Mouse (Mus musculus): ENCODE measurements around the gene P2rx3. TPM values are rescaled to one million over a fixed set of nuclear protein-coding genes. Genes with fewer than 3 reads are reported as not detected.

The P2rx3 gene
- total RNA-seq, 2 experiments from 2014 or later = 0.26 to 0.42 TPM

- intact Hi-C loops (cut with DNase I) = no loop called here
- DNase-seq (ENCODE audit: low spot score) = no peak
Observed at GRCm38 (mm10) chr2:85047081-85047480, 9.8 kb upstream of the P2rx3 start.

- intact Hi-C loops (cut with DNase I) = no loop called here
Observed at GRCm38 (mm10) chr2:85046222-85046621, 9.0 kb upstream of the P2rx3 start.

GRCm38 (mm10) chr2:85043623-85044022 is 6.4 kb upstream of the P2rx3 start:
- no peak for DNase-seq (ENCODE audit: low spot score)
- intact Hi-C loops (cut with DNase I) = no loop called here

More at GRCm38 (mm10) chr2:85046222-85046621, 9.0 kb upstream of the P2rx3 start:
- no peak for DNase-seq (ENCODE audit: low spot score)

DNA sequence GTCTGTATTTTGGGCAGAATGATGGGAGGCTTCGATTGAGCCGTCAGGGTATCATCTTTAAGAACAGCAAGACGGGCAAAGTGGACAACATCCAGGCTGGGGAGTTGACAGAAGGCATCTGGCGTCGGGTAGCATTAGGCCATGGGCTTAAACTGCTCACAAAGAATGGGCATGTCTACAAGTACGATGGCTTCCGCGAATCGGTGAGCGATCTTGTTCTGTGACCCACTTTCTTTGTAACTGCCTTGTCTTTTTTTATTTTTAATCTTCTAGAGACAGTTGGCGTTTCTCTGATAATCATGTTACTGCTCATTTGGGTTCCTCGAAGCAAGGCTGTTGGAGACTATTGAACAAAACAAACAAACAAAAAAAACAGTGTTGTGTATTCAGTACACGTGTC is 1.1 kb upstream of the P2rx3 start:
- intact Hi-C loops (cut with DNase I) = no loop called here

DNA sequence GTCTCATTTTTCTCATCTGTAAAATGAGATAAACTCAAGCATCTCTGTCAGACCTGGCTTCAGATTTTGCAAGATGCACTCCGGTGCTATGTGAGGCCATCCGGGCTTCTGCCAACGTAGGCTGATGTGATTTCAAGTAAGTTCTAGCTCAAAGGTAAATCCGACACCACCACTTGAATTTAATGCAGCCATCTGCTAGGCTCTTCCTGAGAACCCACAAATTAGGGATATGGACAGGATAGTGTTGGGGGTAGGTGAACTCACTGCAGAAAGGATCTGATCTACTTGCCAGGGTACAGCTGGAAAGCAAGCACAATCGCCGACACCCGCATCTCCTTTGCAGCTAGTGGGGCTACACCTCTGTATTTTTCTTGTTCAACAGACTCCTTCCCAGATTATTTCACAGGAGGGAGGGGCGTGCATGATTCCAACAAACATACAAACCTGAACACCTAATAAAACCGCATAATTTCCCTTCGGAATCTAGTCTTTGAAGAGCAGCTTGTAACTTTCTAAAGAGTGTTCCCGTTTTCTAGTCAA is 685 bp downstream of the P2rx3 start:
- no peak for DNase-seq (ENCODE audit: low spot score)
- intact Hi-C loops (cut with DNase I) = no loop called here

More for the DNA sequence above, 1.1 kb upstream of the P2rx3 start:
- no peak for DNase-seq (ENCODE audit: low spot score)

DNA sequence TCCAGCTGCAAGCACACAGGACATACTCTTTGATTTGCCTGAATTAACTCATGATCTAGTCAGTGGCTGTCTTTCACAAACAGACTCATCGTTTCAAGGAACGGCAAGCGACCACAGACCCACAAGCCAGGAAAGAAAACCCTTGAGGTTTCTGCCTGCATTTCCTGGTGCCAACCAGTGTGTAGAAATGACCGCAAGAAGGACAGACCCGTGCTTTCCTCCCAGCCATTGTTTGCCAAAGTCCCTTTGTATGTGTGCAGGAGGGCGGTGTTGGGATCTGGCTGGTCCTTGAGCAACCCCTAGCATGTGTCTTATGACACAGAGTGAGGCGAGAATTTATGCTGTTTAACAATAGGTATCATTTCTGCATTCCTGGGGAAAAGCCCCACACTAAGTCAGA is 3.1 kb downstream of the P2rx3 start:
- no peak for DNase-seq (ENCODE audit: low spot score)
- intact Hi-C loops (cut with DNase I) = no loop called here

DNA sequence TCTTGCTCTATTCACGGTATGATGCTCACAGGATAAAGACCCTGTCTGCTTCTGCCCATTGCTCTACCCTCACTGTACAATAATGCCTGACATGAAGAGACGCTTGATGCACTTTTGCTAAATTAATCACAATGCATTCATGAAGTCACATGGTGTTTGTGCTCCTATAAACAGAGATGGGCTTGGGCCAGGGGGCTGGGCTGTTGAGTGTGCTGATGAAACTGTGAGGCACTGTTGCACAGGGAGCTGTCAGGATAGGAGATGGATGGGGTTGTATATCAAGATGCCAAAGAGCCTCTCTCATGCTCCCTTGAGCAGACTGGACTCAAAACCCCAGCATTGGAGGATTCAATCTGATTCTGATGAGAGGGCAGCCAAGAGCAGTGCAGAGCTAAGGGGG is 4.1 kb downstream of the P2rx3 start:
- intact Hi-C loops (cut with DNase I) = no loop called here
- DNase-seq (ENCODE audit: low spot score) = no peak

- no peak for DNase-seq (ENCODE audit: low spot score)
- intact Hi-C loops (cut with DNase I) = no loop called here
Observed at GRCm38 (mm10) chr2:85030989-85031388, 6.3 kb downstream of the P2rx3 start.

- intact Hi-C loops (cut with DNase I) = loop anchor here (10.0 kb wide), 1 partner anchor 535 kb away; no protein-coding TSS in a partner anchor
- no peak for DNase-seq (ENCODE audit: low spot score)
Observed at GRCm38 (mm10) chr2:85029897-85030296, 7.4 kb downstream of the P2rx3 start.

- no peak for DNase-seq (ENCODE audit: low spot score)
- intact Hi-C loops (cut with DNase I) = loop anchor here (10.0 kb wide), 1 partner anchor 538 kb away; no protein-coding TSS in a partner anchor
Observed at GRCm38 (mm10) chr2:85027281-85027680, 10.0 kb downstream of the P2rx3 start.

DNA sequence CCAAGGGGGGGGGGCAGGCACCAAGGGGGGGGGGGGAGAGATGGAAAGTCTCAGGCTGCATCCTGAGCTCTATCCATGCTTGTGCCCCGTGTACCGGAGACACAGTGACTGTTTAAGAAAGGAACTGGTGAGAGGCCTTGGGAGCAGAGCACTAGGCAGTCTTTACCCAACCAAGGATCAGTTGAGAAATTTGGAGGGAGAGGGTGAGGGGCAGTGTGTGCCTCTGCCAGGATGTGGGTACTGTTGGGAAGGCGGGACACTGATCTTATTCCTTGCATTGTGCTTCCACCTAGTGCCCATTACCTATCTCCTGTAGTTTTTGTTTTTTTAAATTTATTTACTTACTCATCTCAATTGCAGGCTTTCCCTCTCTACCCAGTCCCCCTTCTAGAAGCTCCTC is 11.1 kb downstream of the P2rx3 start:
- no peak for DNase-seq (ENCODE audit: low spot score)
- intact Hi-C loops (cut with DNase I) = loop anchor here (10.0 kb wide), 1 partner anchor 539 kb away; no protein-coding TSS in a partner anchor

GRCm38 (mm10) chr2:85022043-85022442 is 15.2 kb downstream of the P2rx3 start:
- DNase-seq (ENCODE audit: low spot score) = no peak
- intact Hi-C loops (cut with DNase I) = loop anchor here (10.0 kb wide), 1 partner anchor 543 kb away; no protein-coding TSS in a partner anchor

- intact Hi-C loops (cut with DNase I) = no loop called here
- DNase-seq (ENCODE audit: low spot score) = no peak
Observed at GRCm38 (mm10) chr2:85014588-85014982, 22.7 kb downstream of the P2rx3 start.

GRCm38 (mm10) chr2:85013826-85014587 is 23.3 kb downstream of the P2rx3 start:
- intact Hi-C loops (cut with DNase I) = no loop called here
- no peak for DNase-seq (ENCODE audit: low spot score)

GRCm38 (mm10) chr2:85012679-85013078 is 24.6 kb downstream of the P2rx3 start:
- intact Hi-C loops (cut with DNase I) = no loop called here
- no peak for DNase-seq (ENCODE audit: low spot score)

DNA sequence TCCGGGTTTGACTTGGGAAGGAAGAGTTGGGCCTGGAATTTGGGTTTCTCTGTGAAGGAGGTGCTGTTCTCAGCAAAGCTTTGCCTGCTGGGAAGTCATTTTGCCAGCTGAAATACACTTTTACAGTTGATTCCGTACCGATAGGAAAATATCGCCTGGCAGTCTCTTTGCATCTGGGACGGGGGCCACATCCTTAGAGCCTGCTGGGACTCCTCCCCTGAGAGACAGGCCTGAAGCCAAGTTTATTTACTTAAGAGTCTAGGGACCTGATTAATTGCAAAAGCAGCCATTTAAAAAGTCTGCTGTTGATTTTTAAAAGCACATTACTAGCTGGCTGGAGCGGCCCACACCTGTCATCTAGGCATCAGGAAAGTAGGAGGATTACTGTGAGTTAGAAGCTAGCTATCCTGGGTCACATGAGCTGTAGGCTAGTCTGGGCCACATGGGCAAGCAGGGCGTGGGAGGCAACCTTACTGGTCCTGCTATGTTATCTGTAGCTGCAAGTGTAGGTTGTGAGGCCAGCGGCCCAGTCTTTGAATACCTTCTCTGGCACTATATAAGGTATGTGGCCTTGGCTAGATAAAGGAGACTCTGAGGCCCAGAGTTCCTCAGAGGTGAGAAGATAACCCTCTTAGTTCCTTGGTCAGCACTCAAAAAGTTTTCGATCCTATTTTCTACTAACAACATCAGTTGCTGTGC is 25.2 kb downstream of the P2rx3 start:
- intact Hi-C loops (cut with DNase I) = loop anchor here (2.0 kb wide), 1 partner anchor 143 kb away; no protein-coding TSS in a partner anchor
- no peak for DNase-seq (ENCODE audit: low spot score)

- intact Hi-C loops (cut with DNase I) = loop anchor here (5.0 kb wide), 1 partner anchor 122 kb away; the partner anchor contains the start of gene Rtn4rl2
- no peak for DNase-seq (ENCODE audit: low spot score)
Observed at GRCm38 (mm10) chr2:85009212-85009611, 28.1 kb downstream of the P2rx3 start.

GRCm38 (mm10) chr2:85007729-85008128 is 29.5 kb downstream of the P2rx3 start:
- intact Hi-C loops (cut with DNase I) = loop anchor here (2.0 to 5.0 kb wide), 3 partner anchors 51 to 175 kb away; partner anchors contain the start of gene Rtn4rl2
- no peak for DNase-seq (ENCODE audit: low spot score)

DNA sequence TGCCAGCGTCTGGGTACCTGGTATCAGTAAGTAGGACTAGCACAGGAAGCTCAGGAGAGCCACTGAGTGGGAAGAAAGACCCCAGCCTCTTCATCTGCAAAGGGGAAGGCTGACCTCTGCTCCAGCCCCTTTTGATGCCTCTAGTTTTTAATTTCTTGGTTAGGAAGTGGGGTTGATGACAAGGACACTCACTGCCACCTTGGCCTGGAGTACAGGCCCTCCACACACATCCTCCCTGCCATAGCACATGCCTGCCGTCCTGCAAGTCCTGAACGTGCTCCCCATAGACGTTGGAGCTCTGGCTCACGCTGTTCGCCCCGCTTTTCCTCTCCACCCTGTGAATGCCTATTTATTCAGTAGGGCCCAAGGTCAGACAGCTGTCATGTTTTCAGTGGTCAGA is 30.7 kb downstream of the P2rx3 start:
- intact Hi-C loops (cut with DNase I) = loop anchor here (2.0 to 5.0 kb wide), 3 partner anchors 50 to 174 kb away; partner anchors contain the start of gene Rtn4rl2
- no peak for DNase-seq (ENCODE audit: low spot score)

GRCm38 (mm10) chr2:85004341-85004740 is 32.9 kb downstream of the P2rx3 start:
- DNase-seq (ENCODE audit: low spot score) = no peak
- intact Hi-C loops (cut with DNase I) = no loop called here

GRCm38 (mm10) chr2:85002575-85002974 is 34.7 kb downstream of the P2rx3 start:
- DNase-seq (ENCODE audit: low spot score) = no peak
- intact Hi-C loops (cut with DNase I) = no loop called here
